Comparison of ENCODE assay signal across 8 mouse cellular contexts in genomic region chr7:135537341-135537901, GRCm38 (mm10). TPM values are rescaled to one million over a fixed set of nuclear protein-coding genes. Genes with fewer than 3 reads are reported as not detected.
DNase-seq lines count a peak whose midpoint lies in the region; ATAC-seq and TF ChIP-seq lines count a peak whose summit lies in the region.

Gene Ptpre (plus strand): TSS chr7:135537481.

- peak within 1 kb of the TSS; percentile 73 for H3K4me3 ChIP-seq in hindbrain, embryonic 10.5 days
- peak within 1 kb of the TSS; percentile 66 for H3K4me3 ChIP-seq in lung, embryonic 16.5 days (ENCODE audit: low read length)
- H3K4me3 ChIP-seq in thymus, adult 2 months (ENCODE audit: control insufficient read depth, insufficient read depth, low read length), result peak within 1 kb of the TSS; percentile 33

- WGBS in hindbrain, embryonic 10.5 days, result 5% methylated on average over 28 of the region's 28 CpGs
- 3% methylated on average over 28 of the region's 28 CpGs for WGBS in lung, embryonic 16.5 days
- 1% methylated on average over 28 of the region's 28 CpGs for WGBS in thymus, adult 2 months

- peak; percentile 89 for TF ChIP-seq CTCF in thymus, adult 2 months (IDR thresholded peaks at IDR 0.05; ENCODE audit: borderline replicate concordance, control insufficient read depth, extremely low read depth, insufficient read depth, low read length, poor library complexity)

- peak within 1 kb of the TSS; percentile 72 for H3K27ac ChIP-seq in hindbrain, embryonic 10.5 days
- no peak within 1 kb of the TSS for H3K27ac ChIP-seq in lung, embryonic 16.5 days (ENCODE audit: low read length)
- no peak within 1 kb of the TSS for H3K27ac ChIP-seq in thymus, adult 2 months (ENCODE audit: control insufficient read depth, insufficient read depth, low read length)

- H3K4me2 ChIP-seq in lung, embryonic 16.5 days (ENCODE audit: low read depth, low read length), result peak within 1 kb of the TSS; percentile 99

- H3K4me1 ChIP-seq in hindbrain, embryonic 10.5 days (replicated peaks), result peaks cover 13% of the 10 kb centered on the region
- H3K4me1 ChIP-seq in lung, embryonic 16.5 days (replicated peaks; ENCODE audit: control insufficient read depth, insufficient read depth, low read length), result peaks cover 7% of the 10 kb centered on the region; the same call in 1 of the 2 replicates
- H3K4me1 ChIP-seq in thymus, adult 2 months (replicated peaks; ENCODE audit: control insufficient read depth, insufficient read depth, low read length), result peaks cover 13% of the 10 kb centered on the region

- no peaks in the 10 kb centered on the region for H3K36me3 ChIP-seq in hindbrain, embryonic 10.5 days
- H3K36me3 ChIP-seq in lung, embryonic 16.5 days (ENCODE audit: control insufficient read depth, insufficient read depth, low read length), result no peaks in the 10 kb centered on the region
- H3K36me3 ChIP-seq in thymus, adult 2 months (ENCODE audit: control insufficient read depth, insufficient read depth, low read length), result no peaks in the 10 kb centered on the region

- H3K27me3 ChIP-seq in hindbrain, embryonic 10.5 days (ENCODE audit: insufficient read depth, poor library complexity, severe bottlenecking), result peaks cover 34% of the 10 kb centered on the region
- peaks cover 17% of the 10 kb centered on the region for H3K27me3 ChIP-seq in lung, embryonic 16.5 days (ENCODE audit: control insufficient read depth, insufficient read depth, low read depth, low read length)
- peaks cover 9% of the 10 kb centered on the region; the same call in 1 of the 2 replicates for H3K27me3 ChIP-seq in thymus, adult 2 months (ENCODE audit: control insufficient read depth, insufficient read depth, low read length)

- peak within 1 kb of the TSS; percentile 72 for H3K9ac ChIP-seq in lung, embryonic 16.5 days (ENCODE audit: low read length)

- TF ChIP-seq POLR2A in thymus, adult 2 months (IDR thresholded peaks at IDR 0.05; ENCODE audit: control insufficient read depth, extremely low read depth, insufficient read depth, low read length, poor library complexity), result no peak

- no peaks in the 10 kb centered on the region for H3K9me3 ChIP-seq in hindbrain, embryonic 10.5 days
- H3K9me3 ChIP-seq in lung, embryonic 16.5 days (ENCODE audit: control insufficient read depth, low read length), result no peaks in the 10 kb centered on the region

- ATAC-seq in lung, embryonic 16.5 days (ENCODE audit: low read depth), result peak; percentile 97

- DNase-seq in Muller cell, postnatal 12 days (ENCODE audit: inconsistent ontology term), result peak; percentile 95
- peak; percentile 91 for DNase-seq in cerebellum, adult 9-11 months
- DNase-seq in frontal cortex, adult 2 months (ENCODE audit: extremely low spot score in 1 of 2, low spot score in 1 of 2), result peak; percentile 63 to 91
- peak; percentile 85 for DNase-seq in hindbrain, embryonic 10.5 days (ENCODE audit: low spot score)
- peak; percentile 90 for DNase-seq in layer of hippocampus, adult 9-11 months
- peak; percentile 80 for DNase-seq in ovary, adult 18-20 months (ENCODE audit: low spot score)
- peak; percentile 81 for DNase-seq in thymus, adult 2 months

RNA-seq across cellular contexts. Expression of gene Ptpre, which starts in this region (rescaled TPM):
- polyA plus RNA-seq in frontal cortex, adult 2 months (2012; rRNA removed), result 11.2 and 12.6 TPM in 2 replicates
- 0.68 and 0.85 TPM in 2 replicates for polyA plus RNA-seq in hindbrain, embryonic 10.5 days (2016; fragmentation: Nextera tagmentation; extraction: Ambion mirVana)
- polyA plus RNA-seq in lung, embryonic 16.5 days (2015; fragmentation: Nextera tagmentation; extraction: Ambion mirVana), result 2.5 and 2.6 TPM in 2 replicates
- polyA plus RNA-seq in thymus, adult 2 months (2012; rRNA removed), result 19.7 and 19.9 TPM in 2 replicates

Comparison
In these comparisons a context has a peak if more than half of its experiments do, and no peak if none do; other contexts are left out.
1. Peak in DNase-seq, H3K4me3 ChIP-seq and H3K27ac ChIP-seq in hindbrain, embryonic 10.5 days; RNA of the gene not detected or under 1 TPM.